Mouse (Mus musculus) forebrain, embryonic 11.5 days (tissue): ENCODE data around the gene Tenm3. TPM values are rescaled to one million over a fixed set of nuclear protein-coding genes. Genes with fewer than 3 reads are reported as not detected.

ENCODE experiments used
- ATAC-seq: fragments of 200-750 bp; cut with Nextera tagmentation; replicated peaks from 2 replicates; pipeline ENCODE4 v1.8.0; 2017; ENCODE audit warnings: moderate TSS enrichment; ENCODE audit not compliant: low FRiP score
- DNase-seq: peaks from one replicate; pipeline ENCODE4 v3.0.0-alpha.2; 2017; ENCODE audit warnings: low spot score
- H3K27ac ChIP-seq: fragments of 300-500 bp; sonication (generic); 2 replicates; pipeline ENCODE4 v1.5.1; 2014; ENCODE audit warnings: low read depth, low read length
- H3K27me3 ChIP-seq: fragments of 300-500 bp; sonication (generic); 2 replicates; pipeline ENCODE4 v1.6.1; 2014; ENCODE audit warnings: mild to moderate bottlenecking, low read length, mixed read lengths; ENCODE audit not compliant: control insufficient read depth, insufficient read depth
- H3K36me3 ChIP-seq: fragments of 300-500 bp; sonication (generic); 2 replicates; pipeline ENCODE4 v1.6.1; 2014; ENCODE audit warnings: mild to moderate bottlenecking, low read length, moderate library complexity, mixed read lengths; ENCODE audit not compliant: control insufficient read depth, insufficient read depth
- H3K4me1 ChIP-seq: fragments of 300-500 bp; sonication (generic); replicated peaks from 2 replicates; pipeline ENCODE4 v1.6.1; 2014; ENCODE audit warnings: low read length, mixed read lengths; ENCODE audit not compliant: control insufficient read depth, insufficient read depth
- H3K4me2 ChIP-seq: fragments of 300-500 bp; sonication (generic); 2 replicates; pipeline ENCODE4 v1.6.1; 2014; ENCODE audit warnings: low read depth, mild to moderate bottlenecking, low read length, moderate library complexity, mixed read lengths; ENCODE audit not compliant: severe bottlenecking
- H3K4me3 ChIP-seq: fragments of 300-500 bp; sonication (generic); 2 replicates; pipeline ENCODE4 v1.5.1; 2014; ENCODE audit warnings: low read depth, low read length
- H3K9ac ChIP-seq: fragments of 300-500 bp; sonication (generic); 2 replicates; pipeline ENCODE4 v1.6.1; 2014; ENCODE audit warnings: low read length
- H3K9me3 ChIP-seq: fragments of 300-500 bp; sonication (generic); 2 replicates; pipeline ENCODE4 v1.6.1; 2016; ENCODE audit warnings: low read length, mixed read lengths; ENCODE audit not compliant: control insufficient read depth
- WGBS: fragments of 180-500 bp; shearing (Covaris S2); extraction: QIAGEN DNeasy Blood & Tissue Kit; methylation state at CpG from one replicate; pipeline ENCODE4 v1.1.7; 2014; 5-methylcytosine and 5-hydroxymethylcytosine counted together
- polyA plus RNA-seq: library from polyadenylated mRNA; unstranded; fragments of >200 nt; fragmentation: Nextera tagmentation; extraction: Ambion mirVana; gene quantifications from 2 replicates; pipeline ENCODE4 v1.2.1, GENCODE M21; 2014

Tenm3 gene
- polyA plus RNA-seq, 1 experiment from 2014 or later = 48.1 TPM

DNA sequence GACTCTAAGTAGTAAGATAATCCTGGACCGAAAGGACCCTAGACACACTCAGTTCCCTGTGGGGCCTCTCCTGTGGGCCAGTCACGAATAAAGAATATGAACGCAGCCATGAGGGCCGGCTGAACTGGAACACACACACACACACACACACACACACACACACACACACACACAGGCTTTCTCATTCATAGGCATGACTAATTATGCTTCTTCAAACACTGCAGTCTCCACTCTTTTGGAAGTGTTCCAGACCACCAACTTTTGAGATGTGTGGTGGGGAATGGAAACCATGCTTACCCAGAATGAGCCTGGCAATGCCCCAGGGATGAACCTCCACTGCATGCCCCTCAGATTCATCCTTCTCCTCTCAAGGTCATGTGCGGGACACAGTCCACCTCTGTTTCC is 45.8 kb downstream of the Tenm3 start:
- Histone ChIP-seq H3K27ac (no peak overlapping the region), H3K27me3 (no peaks in the 10 kb centered on the region), H3K36me3 (no peaks in the 10 kb centered on the region), H3K4me1 (peaks cover 6% of the 10 kb centered on the region), H3K4me3 (no peak overlapping the region), H3K9ac (no peak overlapping the region), H3K4me2 (no peak overlapping the region), H3K9me3 (no peaks in the 10 kb centered on the region)
- no peak for DNase-seq
- 81% methylated on average over 5 of the region's 5 CpGs for WGBS
- no peak for ATAC-seq

DNA sequence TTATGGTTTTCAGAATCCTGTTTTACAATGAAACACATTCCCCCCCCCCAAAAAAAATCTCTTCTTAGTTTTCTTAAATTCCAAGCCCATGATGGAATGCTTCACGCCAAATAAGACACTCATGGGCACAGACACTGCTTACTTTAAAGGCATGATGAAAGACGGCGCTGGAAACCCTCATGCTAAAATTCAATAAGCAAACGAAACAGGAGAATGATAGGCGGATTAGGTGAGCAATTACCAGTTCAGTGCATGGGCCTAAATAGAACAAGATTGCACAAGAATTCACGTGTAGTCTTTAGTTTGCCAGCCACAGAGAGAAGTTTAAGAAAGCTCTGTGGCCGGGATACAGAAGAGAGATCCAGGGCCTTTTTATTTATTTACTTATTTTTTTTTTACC is 49.5 kb downstream of the Tenm3 start:
- ATAC-seq (peak; percentile 56), DNase-seq (no peak)
- Histone ChIP-seq H3K9me3 (no peaks in the 10 kb centered on the region), H3K27ac (no peak overlapping the region; the same call in 1 of the 2 replicates), H3K4me3 (no peak overlapping the region), H3K4me1 (peaks cover 6% of the 10 kb centered on the region), H3K4me2 (no peak overlapping the region), H3K27me3 (no peaks in the 10 kb centered on the region), H3K9ac (no peak overlapping the region), H3K36me3 (no peaks in the 10 kb centered on the region)
- WGBS = 24% methylated on average over 7 of the region's 7 CpGs

DNA sequence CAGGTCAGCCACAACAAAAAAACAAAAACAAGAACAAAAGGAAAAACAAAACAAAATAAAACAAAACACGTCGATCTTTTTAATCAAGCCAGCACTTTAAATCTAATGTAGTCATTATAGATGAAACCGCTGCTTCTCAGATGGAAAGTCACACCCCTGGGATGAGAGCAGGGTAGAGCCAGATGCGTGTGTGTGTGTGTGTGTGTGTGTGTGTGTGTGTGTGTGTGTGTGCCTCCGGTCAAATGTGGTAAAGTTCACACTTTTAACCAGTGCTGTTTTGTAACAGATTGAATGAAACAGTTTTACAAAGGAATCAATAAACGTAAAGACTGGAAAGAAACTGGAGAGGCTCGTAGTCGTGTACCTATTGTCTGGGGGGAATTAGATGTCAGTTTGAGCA is 50.0 kb downstream of the Tenm3 start:
- Histone ChIP-seq H3K9ac (no peak overlapping the region), H3K4me1 (peaks cover 6% of the 10 kb centered on the region), H3K9me3 (no peaks in the 10 kb centered on the region), H3K27me3 (no peaks in the 10 kb centered on the region), H3K27ac (no peak overlapping the region), H3K4me3 (no peak overlapping the region), H3K36me3 (no peaks in the 10 kb centered on the region), H3K4me2 (no peak overlapping the region)
- 40% methylated on average over 8 of the region's 8 CpGs for WGBS
- DNase-seq (no peak), ATAC-seq (peak; percentile 76)

DNA sequence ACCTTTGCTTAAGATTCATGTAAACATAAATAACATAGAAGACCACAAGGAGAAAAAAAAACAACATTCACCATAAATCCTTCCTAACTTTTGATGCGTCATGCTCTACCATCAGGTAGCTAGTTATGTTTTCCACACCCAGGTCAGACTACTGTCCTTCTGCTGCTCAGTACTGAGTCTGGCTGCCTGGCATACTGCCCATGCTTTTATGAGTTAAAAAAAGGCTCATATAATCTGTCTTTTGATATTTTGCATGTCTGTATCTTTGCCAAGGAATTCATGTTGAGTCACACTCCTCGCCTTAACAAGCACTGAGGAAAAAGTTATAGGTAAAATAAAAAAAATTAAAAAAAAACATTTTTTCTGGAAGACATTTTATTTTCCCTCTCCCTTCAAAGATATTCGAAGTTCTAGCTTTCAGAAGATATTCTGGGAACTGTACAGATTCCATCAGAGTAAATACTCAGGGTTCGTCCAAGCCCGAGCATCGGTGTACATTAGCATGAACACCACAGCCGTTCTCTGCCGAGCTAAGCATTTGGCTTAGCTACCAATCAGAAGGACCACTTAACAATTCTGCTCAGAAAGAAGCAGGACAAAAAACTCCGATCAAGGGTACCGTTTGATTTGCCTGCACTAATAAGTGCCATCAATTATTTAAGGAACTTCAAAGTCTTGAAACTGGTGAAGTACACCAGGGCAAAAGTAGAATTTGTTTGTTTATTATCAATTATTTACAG is 51.0 kb downstream of the Tenm3 start:
- Histone ChIP-seq H3K27ac (no peak overlapping the region), H3K27me3 (no peaks in the 10 kb centered on the region), H3K9me3 (no peaks in the 10 kb centered on the region), H3K36me3 (no peaks in the 10 kb centered on the region), H3K9ac (no peak overlapping the region), H3K4me2 (no peak overlapping the region), H3K4me3 (no peak overlapping the region), H3K4me1 (peaks cover 6% of the 10 kb centered on the region)
- 65% methylated on average over 10 of the region's 10 CpGs for WGBS
- ATAC-seq = no peak
- DNase-seq = no peak

DNA sequence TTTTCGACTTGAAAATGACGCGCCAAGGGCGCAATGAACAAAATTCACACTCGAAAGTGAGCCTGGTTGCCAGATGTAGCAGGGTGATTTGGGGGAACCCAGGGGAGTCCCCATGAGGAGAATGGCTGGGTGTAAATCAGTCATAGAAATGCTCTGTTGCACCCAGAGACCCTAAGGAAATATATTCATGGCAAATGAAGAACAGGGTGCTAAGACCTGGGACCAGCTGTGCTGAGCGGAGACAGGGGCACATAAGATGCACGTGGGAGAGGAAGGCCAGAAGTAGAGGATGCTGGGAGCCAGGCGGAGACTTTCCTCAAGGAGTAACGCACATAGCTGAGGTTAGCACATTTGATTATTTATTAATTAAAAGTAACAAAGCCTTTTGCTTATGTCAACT is 60.4 kb downstream of the Tenm3 start:
- Histone ChIP-seq H3K4me2 (no peak overlapping the region), H3K27ac (no peak overlapping the region), H3K27me3 (no peaks in the 10 kb centered on the region), H3K9ac (no peak overlapping the region), H3K36me3 (no peaks in the 10 kb centered on the region), H3K4me1 (no peaks in the 10 kb centered on the region; the same call in 1 of the 2 replicates), H3K4me3 (no peak overlapping the region), H3K9me3 (no peaks in the 10 kb centered on the region)
- 92% methylated on average over 9 of the region's 9 CpGs for WGBS
- DNase-seq (no peak), ATAC-seq (no peak)

DNA sequence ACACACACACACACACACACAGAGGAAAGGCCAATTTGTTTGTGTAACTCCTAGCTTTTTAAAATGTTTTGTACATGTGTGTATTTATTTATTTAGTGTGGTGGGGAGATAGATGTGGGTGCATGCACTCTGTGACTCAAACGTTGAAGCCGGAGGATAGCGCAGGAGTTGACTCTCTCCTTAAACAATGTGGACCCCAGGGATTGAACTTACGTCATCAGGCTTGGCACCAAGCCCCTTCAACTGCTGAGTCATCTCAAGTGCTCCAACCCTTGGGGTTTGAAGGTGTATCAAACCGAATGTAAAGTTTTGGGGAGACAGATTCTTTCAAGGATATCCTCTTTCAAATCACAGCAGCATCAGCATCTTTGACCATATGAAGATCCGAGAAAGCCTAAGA is 63.1 kb downstream of the Tenm3 start:
- H3K27me3 ChIP-seq = peaks cover 2% of the 10 kb centered on the region; the same call in 1 of the 2 replicates
- no peaks in the 10 kb centered on the region for H3K9me3 ChIP-seq
- no peak for DNase-seq
- 89% methylated on average over 6 of the region's 6 CpGs for WGBS
- no peak overlapping the region for H3K27ac ChIP-seq
- no peak for ATAC-seq
- no peaks in the 10 kb centered on the region for H3K36me3 ChIP-seq
- no peak overlapping the region for H3K4me3 ChIP-seq
- peaks cover 3% of the 10 kb centered on the region for H3K4me1 ChIP-seq
- no peak overlapping the region for H3K9ac ChIP-seq
- H3K4me2 ChIP-seq = no peak overlapping the region

DNA sequence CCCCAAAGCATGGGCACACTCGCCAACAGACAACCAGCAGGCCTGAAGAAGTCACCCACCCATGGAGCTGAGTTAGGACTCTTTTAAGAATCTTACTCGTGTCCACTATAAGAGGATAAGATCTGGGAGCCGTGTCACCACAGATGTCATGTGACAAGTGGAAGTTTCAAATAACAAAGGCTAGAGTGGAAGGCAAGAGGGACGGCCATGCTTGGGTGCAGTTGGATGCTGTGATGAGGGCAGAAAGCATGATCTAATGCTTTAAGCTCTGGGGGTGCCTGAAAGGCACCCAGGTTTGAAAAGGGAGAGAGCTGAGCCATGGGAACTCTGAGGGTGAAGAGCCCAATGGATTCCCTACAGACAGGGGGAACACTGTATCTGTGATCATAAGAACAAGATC is 64.6 kb downstream of the Tenm3 start:
- Histone ChIP-seq H3K4me3 (no peak overlapping the region), H3K27me3 (peaks cover 2% of the 10 kb centered on the region; the same call in 1 of the 2 replicates), H3K9me3 (no peaks in the 10 kb centered on the region), H3K9ac (no peak overlapping the region), H3K4me1 (peaks cover 4% of the 10 kb centered on the region), H3K27ac (no peak overlapping the region), H3K36me3 (no peaks in the 10 kb centered on the region), H3K4me2 (no peak overlapping the region)
- DNase-seq (no peak), ATAC-seq (no peak)
- 85% methylated on average over 4 of the region's 4 CpGs for WGBS

DNA sequence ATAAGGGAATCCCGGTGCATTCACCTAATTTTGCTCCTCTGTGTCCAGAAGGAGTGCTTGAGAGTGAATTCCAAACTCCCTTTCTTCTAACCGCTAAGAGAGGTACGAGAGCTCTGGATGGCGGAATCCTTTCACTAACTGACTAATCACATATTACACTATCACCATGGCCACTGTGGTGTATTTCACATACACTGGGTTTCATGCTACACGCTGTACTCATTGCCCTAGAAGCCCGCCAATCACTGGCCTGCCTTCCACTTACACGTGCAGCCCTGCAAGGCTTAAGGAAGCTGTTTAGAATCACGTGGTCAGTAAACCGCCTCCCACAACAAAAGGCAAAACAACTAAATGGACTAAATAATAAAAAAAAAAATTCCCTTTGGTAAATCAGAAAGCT is 67.7 kb downstream of the Tenm3 start:
- H3K36me3 ChIP-seq = no peaks in the 10 kb centered on the region
- 26% methylated on average over 9 of the region's 9 CpGs for WGBS
- H3K9me3 ChIP-seq = no peaks in the 10 kb centered on the region
- no peak overlapping the region for H3K27ac ChIP-seq
- DNase-seq (peak; percentile 61), ATAC-seq (peak; percentile 64)
- peak overlapping the region; percentile 30; the same call in 1 of the 2 replicates for H3K9ac ChIP-seq
- peaks cover 2% of the 10 kb centered on the region; the same call in 1 of the 2 replicates for H3K27me3 ChIP-seq
- H3K4me1 ChIP-seq = peaks cover 4% of the 10 kb centered on the region
- H3K4me2 ChIP-seq = peak overlapping the region; percentile 39; the same call in 1 of the 2 replicates
- no peak overlapping the region for H3K4me3 ChIP-seq
